Mouse (Mus musculus) adrenal gland, postnatal 36 days (tissue): ENCODE data around the gene BC034090. TPM values are rescaled to one million over a fixed set of nuclear protein-coding genes. Genes with fewer than 3 reads are reported as not detected.
"Not testable (repeated sequence)": the region's sequence is repeated elsewhere in the genome, so short reads cannot be mapped to it uniquely, and the experiment has no call there.

Experiments
- DNase-seq, 2 experiments: peaks; one replicate each; pipeline ENCODE4 v3.0.0; 2021; ENCODE audit warnings: mixed read lengths in 1 of 2
- long read RNA-seq, 2 experiments: library from polyadenylated mRNA; stranded (forward); transcript quantifications; one replicate each; pipeline ENCODE4 v2.0.0; 2021; ENCODE audit warnings: borderline sequencing depth in 2 of 2
- total RNA-seq, 2 experiments: library from RNA; stranded (reverse); gene quantifications; 2 replicates each; pipeline ENCODE4 v1.2.3; 2021

Gene BC034090
- total RNA-seq: 10 to 100 TPM; 23.8 to 39.7 TPM
- long read RNA-seq, experiment 1, full-length matches to known transcripts: 2 of 8 reads
- long read RNA-seq, experiment 1, partial matches to known transcripts: 4 of 8 reads
- long read RNA-seq, experiment 1, other reads (novel, unspliced or antisense): 2 of 8 reads
- long read RNA-seq, experiment 2, full-length matches to known transcripts: 4 of 7 reads
- long read RNA-seq, experiment 2, partial matches to known transcripts: 2 of 7 reads
- long read RNA-seq, experiment 2, other reads (novel, unspliced or antisense): 1 of 7 reads

DNA sequence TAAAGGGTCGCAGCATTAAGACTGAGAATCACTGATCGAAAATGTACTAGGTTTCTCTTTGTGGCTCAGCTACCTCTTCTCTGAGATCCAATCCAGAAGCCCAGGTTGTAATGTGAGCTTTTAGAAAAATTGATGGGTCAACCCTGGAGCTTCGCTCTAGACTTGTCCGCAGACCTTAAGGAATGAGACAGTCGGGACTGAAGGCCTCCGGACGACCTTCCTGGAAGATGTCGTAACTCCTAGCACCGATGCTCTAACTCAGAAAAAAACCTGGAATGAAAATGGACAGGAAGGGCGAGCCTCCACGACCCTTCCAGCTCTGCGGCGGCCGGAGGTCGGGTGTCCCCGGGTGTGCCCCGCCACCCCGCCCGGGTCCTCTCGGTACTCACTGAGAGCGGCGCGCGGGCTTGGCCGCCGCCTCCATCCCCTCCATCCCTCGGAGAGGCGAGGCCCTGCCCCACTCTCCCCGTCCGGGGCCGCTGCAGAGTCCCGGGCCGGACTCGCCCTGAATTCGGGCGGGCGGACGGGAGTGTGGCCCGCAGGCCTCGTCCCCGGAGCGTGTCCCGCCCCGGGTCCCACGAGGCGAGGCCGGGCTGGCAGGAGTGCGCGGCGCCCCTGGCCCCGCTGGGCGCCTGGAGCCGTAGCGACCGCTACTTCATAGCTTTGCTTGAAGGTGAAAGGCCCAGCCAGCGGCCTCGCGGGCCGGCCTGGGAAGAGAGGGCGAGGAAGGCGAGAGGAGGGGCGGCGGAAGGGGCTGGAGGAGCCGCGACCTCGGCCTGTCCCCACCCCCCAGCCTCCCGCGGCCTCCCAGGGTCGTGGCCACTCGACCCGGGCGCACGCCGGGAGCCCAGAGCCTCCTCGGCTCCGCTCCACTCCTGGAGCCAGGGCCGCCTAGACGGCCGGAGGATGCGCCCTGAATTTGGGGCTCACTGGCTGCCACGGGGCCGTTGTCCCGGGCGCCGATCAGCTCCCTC, at the start of gene BC034090:
BC034090 (minus strand) TSS at position 648 of the 974 bp plus-strand sequence.
- DNase-seq: peak; percentile 76 to 82

DNA sequence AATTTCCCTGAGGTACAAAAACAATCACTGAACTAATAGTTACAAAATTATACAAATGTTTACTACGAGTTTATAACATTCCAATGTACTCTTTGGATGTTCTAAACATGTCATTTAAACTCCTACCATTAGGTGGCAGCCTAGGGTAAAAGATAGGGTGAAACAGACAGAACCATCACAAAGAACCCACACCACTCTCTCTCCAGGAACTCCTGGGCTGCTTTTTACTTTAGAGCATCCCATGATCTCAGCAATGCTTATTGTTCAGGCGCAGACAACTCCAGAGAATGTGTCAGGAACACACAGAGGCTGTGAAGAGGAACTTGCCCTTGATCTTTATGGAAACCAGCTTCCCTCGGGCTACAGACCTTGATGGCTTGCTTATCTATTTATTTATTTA, 49.2 kb upstream of the BC034090 start:
- DNase-seq: peak in 1 of 2 experiments; percentile 45

DNA sequence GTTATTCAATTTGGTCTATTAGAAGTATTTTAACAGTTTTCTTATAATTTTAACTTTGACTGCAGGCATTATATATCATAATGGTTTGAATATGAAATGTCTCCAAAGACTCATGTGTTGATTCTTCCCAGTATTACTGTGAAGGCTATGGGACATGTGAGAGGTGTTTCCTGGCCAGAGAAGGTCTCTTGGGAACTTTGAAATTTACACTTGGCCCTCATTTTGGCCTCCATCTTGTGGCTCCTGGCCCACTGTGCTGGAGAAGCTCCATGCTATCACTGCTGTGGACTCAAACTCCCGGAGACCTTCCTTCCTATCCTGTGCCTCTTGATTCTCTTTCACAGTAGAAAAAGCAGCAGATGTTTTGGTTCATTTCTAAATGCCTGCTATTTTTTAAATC, 45.2 kb upstream of the BC034090 start:
- no peak for DNase-seq

DNA sequence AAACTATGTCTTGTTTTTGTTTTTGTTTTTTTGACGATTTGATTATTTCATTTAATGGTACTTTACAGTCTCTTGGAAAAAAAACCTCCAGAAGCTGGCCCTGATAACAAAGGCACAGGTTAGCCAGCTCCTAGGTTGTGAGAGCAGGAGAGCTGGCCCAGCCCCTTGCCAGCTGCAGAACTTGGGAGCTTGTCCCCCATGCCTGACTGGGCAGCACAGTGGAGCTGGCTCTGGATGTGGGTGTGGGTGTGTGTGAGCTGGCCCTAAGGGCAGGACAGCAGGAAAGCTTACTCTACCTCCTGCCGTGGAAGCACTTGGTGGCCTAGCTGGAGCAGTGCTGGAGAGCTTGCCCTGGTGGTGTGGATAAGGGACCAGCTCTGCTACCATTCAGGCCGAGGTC, 43.8 kb upstream of the BC034090 start:
- DNase-seq: no peak

DNA sequence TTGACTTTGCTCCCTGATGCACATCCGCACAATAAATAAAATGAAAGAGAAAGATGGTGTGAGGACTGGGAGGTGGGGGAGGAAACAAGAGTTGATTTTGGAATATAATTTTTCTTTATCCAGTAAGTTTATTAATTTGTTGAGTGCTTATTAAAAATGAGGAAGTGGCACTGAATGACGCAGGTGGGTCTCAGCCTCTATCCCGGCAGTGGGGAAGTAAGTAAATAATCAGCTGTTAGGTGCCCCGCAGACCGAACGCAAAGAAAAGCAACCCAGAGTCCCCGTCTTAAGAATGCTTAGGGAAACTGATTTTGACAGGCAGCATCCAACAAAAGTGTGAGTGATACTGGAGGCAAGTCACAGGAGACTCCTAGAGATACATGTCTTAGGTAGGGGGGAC, 39.6 kb upstream of the BC034090 start:
- DNase-seq: no peak

DNA sequence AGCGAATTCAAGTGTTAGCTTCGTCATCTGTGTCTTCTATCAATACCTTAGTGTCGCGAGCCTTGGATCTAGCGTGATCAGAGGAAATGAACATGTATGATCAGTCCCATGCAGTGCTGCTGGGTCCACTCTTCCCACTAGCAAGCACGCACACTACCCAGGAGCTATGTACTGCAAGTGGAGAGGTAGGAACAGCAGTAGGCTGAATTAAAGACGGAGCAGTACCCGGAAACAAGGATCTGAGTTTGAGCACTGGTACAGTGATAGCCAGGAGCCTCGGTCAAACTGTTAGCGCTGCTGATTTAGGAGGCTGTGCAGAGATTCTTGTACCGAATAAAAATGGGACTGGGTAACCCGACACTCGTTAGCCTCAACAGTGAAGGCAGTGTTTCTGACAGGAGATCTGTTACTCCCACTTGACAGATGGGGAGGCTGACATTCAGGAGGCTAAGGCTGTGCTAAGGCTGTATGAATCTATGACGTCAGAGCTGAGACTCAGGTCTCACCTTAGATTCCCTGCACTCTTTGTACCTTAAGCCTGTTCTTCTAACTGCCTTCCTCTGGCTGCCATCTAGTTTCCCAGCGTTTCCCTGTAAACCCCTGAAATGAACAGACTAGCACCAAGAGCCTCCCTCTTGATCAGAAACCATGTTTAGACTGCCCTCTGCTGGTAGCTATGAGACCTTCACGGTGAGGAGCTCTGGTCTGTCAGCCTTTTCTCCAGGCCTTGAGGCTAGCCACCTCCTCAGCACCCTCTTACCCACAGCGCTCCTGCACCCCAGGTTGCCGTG, 37.0 kb upstream of the BC034090 start:
- DNase-seq: peak; percentile 67 to 78

DNA sequence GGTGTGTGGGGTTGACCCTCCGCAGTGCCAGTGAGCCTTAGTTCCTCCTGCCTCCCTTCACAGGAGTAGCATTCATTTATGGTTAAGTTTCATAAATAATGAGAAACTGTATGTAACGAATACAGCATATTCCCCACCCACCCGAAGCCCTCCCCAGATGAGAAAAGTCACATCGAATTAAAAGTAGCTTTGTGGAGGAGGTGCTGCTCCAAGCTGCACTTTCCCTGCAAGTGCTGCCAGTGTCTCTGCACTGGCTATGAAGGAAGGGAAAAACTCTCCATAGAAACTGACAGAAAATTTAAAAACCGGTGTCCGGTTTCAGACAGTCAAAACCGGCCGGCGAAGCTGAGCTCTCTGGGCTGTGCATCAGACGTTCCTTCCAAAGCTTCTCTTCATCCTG, 36.1 kb upstream of the BC034090 start:
- DNase-seq: no peak

DNA sequence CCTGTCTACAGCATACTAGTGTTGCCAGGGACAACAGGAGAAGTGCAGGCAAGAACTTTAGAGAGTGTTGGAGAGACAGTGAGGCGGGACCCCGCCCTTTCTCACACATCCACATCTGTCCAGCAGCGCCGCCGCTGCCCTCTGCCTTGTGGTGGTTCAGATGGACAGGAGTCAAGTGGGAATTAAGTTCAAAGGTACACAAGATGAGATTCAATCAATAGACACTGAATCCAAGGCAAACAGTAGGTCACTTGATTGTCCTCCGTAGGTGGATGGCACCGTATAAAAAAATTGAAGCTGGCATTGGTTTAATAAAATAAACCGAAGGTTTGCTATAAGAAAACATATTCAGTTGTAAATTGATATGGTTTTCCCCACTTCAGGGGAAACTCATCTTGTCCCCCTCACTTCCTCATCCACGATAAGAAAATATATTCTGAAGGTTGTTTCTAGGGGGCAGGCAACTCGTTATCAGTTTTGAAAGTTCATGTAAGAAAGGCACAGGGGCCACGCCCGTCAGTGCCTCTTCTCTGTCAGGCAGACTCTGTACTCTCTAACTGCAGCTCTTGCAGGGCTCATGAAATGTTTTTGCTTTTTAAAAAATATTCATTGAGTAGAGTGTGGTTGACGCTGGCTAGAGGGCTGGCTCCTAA, 32.3 kb upstream of the BC034090 start:
- no peak for DNase-seq

DNA sequence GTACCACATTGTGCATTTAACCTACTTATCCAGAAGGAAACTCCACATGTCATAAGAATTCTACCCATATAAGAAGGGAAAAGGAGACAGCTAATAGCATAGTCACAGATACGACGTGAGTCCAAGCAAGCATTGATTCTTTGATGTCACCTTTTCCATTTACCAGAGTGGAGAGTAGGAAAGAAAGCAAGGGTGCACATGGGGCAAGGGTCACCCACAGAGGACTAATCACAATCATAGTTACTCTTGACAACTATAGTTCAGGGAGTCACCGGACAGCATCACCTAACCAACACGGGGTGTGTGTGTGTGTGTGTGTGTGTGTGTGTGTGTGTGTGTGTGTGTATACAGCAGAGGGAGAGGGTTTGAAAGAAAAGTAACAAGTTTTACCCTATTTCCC, 31.5 kb upstream of the BC034090 start:
- no peak for DNase-seq

DNA sequence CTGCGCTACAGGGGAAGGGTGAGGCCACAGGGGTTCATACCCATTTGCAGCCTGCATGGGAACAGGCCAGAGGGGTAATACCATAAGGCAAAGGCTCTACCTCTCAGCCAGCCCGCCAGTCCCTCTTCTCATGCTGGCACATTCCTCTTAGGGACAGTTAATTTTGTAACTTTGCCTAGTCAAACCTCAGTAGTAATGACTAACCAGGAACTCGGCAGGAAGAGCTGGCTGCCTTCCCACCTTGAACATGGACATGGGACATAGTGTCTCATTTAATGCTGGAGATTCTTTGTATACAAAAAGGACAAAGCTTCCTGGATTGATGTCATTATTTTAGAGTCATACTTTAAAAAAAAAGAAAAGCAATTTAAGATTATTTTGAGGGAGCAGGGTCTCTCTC, 30.7 kb upstream of the BC034090 start:
- DNase-seq: peak; percentile 55 to 61

DNA sequence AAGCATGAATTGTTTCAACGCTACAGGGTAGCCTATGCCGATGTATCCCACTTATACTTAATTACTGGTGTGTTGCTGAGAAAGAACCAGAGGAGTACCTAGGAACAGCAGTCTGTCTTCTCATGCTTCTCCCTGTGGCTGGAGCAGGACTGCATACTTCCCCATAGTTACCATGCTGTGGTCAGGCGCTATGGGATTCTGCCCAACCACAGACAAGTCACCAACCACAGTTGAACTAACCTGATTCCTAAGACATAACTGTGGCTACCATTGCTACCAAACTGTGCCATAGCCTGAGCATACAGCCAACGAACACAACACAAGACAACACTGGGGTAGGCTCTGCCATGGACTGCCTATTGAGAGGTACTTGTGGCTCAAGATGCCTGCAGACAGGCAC, 28.7 kb upstream of the BC034090 start:
- no peak for DNase-seq

DNA sequence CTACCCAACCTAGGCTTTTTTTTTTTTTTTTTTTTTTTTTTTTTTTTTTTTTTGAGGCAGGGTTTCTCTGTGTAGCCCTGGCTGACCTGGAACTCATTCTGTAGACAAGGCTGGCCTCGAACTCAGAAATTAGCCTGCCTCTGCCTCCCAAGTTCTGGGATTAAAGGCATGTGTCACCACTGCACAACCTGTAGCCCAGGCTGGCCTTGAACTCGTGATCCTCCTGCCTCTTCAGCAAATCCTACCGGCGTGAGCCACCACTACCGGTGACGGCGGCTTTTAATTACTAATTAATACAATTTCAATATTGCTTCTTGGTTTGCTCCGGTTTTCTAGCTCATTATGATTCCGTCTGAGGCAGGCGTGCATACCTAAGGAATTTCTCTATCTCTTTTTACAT, 18.3 kb upstream of the BC034090 start:
- not testable (repeated sequence) for DNase-seq

DNA sequence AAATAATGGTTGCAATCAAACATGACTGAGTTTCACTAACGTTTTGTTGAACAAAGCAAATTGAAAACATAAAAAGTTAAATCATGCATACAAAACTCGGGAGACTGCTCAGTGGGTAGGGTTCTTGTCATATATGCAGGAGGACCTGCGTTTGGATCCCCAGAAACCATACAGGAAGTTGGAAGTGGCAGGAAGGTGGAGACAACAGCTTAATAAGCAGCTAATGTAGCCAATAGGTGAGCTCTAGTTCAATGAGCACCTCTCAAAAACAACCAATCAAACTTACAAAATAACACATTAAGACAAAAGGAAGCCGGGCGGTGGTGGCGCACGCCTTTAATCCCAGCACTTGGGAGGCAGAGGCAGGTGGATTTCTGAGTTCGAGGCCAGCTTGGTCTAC, 10.1 kb upstream of the BC034090 start:
- DNase-seq: no peak

DNA sequence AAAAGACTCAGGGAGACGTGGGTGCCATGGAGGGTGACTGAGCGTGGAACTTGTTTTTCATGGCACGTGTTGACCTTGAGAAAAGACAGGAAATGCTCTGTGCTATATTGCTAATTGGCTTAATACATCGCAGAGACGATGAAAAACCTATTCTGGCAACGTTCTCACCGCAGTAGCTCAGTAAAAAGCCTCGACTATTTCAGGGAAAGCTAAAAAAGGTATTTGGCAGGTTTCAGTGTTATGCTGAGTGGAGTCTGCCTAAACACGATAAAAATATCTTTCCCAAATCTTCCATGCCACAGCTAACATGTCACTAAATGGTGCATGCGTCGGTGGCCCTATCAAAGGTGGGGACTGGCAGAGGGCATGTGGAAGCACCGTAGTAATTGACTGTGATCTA, 8.9 kb upstream of the BC034090 start:
- DNase-seq: no peak

DNA sequence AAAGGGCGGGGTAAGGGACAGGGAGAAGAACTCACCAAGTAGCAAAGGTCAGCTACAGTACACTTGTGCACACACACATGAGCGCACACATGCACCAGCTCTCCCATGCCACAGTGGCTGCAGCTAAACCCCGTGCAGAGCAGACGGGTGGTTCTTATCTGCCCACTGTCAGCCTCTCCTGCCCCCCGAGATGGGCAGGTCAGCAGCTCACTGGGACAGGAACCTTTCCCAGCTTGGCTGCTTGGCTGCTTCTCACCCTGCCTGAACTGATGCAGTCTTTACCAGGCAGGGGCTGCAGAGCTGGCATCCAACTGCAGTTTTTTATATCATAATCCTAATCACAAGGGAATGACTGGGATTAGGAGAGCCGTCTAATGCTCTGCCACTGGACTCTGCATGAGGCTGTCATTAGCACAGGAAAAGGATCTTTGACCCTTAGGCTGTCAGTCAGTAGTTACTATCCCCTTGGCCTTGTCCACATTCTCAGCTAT, 8.4 kb upstream of the BC034090 start:
- DNase-seq: no peak

DNA sequence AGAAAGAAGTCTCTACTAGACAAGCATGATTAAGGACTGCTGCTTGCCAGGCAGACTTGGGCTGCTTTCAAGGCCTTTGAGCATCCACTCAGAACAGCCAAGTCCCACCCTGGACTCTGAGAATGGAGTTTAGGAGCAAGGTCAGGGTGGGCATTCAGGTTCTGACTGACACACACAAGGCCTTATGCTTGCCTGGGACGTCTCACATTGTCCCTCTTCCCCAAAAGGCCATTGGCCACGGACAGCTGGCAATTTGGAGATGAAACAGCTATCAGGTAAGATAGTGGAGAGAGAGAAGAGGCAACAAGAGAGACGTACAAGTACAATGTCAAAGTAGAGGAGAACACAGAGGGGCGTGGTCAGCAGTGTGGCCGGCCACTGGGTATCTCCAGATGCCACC, 7.4 kb upstream of the BC034090 start:
- DNase-seq: no peak

DNA sequence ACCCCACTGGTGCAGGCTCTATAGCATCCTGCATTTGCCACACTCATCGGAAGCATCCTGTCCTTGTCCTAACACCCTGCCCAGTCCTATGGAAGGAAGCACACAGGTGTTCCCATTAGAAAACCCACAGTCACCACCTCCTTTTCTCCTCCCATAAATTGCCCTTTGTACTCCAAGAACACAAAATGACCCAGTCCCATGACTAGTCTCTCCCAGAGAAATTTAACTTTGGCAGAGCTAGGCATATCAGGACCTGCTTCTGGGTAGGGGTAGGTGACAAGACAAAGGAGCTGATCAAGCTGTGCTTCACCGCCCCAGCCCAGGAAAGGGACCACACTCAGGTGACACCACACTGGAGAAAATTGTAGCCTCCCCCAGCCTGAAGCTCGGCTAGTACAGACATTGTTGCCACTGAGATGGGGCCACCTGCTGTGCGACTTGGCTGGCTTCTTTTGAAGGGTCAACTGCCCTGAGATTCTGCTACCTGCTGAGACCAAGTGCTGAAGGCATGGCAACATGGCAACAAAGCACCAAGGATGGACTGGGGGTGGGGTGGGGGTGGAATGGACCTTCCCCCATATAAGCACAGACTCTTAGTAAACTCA, 6.4 kb upstream of the BC034090 start:
- no peak for DNase-seq

DNA sequence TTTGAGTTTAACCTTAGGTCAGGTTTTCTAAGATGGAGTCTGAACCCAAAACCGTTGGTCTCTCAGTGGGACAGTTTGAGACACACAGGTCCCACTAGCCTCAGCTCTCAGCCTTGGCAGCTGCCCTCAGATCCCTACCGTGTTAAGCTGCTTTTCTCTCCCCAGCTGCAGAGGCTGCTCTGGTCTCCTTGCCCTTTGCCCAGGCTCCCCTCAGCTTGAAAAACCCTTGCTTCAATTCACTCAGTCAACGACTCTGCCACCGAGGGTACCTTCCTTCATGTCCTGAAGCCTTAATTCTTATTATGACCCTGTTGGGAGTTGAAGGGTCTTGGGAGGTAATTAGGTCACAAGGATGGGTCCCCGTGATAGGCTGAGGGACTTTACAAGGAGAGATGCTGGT, 5.7 kb upstream of the BC034090 start:
- DNase-seq: no peak

DNA sequence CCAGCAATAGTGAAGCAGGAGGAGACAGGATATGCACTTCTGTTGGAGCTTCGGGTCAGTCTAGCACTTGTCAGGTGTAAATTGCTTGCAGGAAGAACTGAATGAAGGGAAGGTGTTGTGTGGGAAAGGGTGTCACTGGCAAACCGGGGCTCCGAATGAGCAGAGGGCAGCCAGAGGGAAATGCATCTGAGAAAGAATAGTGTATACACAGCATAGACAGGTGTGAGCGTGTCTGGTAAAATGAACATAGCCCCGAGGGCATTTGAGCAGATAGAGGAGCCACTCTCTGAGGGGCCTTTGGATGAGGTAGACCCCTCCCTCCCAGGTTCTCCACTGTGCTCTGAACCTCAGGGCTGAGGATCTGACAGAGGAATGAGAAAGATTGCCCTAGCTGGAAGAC, 3.8 kb upstream of the BC034090 start:
- no peak for DNase-seq

DNA sequence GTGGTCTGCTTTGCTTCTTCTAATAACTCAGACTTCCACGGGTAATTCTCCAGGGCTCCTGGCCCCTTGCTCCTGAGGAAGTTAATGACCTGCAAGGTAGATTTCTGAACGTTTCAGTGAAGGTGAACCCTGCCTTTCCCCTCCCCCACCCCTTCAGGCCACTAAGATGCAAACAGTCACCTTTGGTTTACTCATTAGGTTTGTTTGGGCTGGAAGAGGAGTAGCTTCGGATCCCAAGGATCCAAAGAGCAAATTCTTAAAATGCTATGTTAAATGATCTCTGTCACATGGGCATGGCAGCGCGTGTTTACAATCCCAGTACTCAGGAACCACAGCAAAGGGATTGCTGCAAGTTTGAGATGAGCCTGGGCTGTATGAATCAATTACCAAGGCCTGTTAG, 3.2 kb upstream of the BC034090 start:
- no peak for DNase-seq

DNA sequence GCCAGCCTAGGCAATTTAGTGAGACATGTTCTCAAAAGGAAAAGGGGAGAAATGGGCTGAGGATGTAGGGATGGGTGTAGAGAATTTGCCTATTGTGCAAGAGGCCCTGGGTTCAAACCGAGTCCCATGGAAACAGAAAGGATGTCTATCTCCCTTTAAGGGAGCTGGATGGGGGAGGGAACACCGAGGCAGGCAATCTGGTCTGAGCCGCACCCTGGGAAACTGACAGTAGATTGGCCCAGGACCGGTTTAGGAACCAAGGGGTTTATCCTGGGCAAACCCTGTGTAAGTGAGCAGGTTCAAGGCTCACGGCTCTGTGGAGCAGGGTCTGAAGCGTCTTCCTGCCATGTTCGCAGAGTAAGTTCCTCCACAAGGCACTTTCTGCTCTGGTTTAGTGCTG, 1.3 kb upstream of the BC034090 start:
- DNase-seq: no peak
